Comparison of ENCODE assay signal across 25 mouse cellular contexts in genomic region chr5:124039602-124040001, GRCm38 (mm10). TPM values are rescaled to one million over a fixed set of nuclear protein-coding genes. Genes with fewer than 3 reads are reported as not detected.
A peak's percentile ranks its signal among the peaks of the same experiment; 100 is the strongest.
DNase-seq lines count a peak whose midpoint lies in the region; ATAC-seq and TF ChIP-seq lines count a peak whose summit lies in the region.
"Had no signal": no experiment of that assay in that cellular context is flagged by ENCODE, and none has a peak within 500 bp of the region (broad histone marks: within the 10 kb centered on the region; RNA-seq: fewer than 3 reads in every experiment).

No protein-coding gene starts in this region.

- no peaks in the 10 kb centered on the region for H3K27me3 ChIP-seq in liver, embryonic 12.5 days (replicated peaks)
- H3K27me3 ChIP-seq in liver, postnatal 0 days (ENCODE audit: insufficient read depth, low read length) = no peaks in the 10 kb centered on the region
- H3K27me3 ChIP-seq in liver, embryonic 13.5 days = no peaks in the 10 kb centered on the region
- H3K27me3 ChIP-seq in midbrain, embryonic 14.5 days (ENCODE audit: control insufficient read depth, insufficient read depth, low read length) = no peaks in the 10 kb centered on the region
- H3K27me3 ChIP-seq: embryonic facial prominence, embryonic 13.5 days; embryonic facial prominence, embryonic 15.5 days; forebrain, embryonic 12.5 days; Patski had no signal

- WGBS in liver, embryonic 12.5 days (ENCODE audit: insufficient replicate concordance) = 48% methylated on average over 6 of the region's 6 CpGs
- WGBS in liver, postnatal 0 days (ENCODE audit: insufficient replicate concordance) = 63% methylated on average over 6 of the region's 6 CpGs
- 46% methylated on average over 6 of the region's 6 CpGs for WGBS in liver, embryonic 13.5 days (ENCODE audit: insufficient replicate concordance)
- 82% methylated on average over 6 of the region's 6 CpGs for WGBS in midbrain, embryonic 14.5 days

- no peaks in the 10 kb centered on the region for H3K9me3 ChIP-seq in liver, embryonic 12.5 days (replicated peaks)
- H3K9me3 ChIP-seq in liver, postnatal 0 days (ENCODE audit: low read length) = no peaks in the 10 kb centered on the region
- no peaks in the 10 kb centered on the region for H3K9me3 ChIP-seq in liver, embryonic 13.5 days (replicated peaks)
- no peaks in the 10 kb centered on the region for H3K9me3 ChIP-seq in midbrain, embryonic 14.5 days (ENCODE audit: control insufficient read depth, low read length)
- H3K9me3 ChIP-seq: embryonic facial prominence, embryonic 13.5 days; embryonic facial prominence, embryonic 15.5 days; forebrain, embryonic 10.5 days; forebrain, embryonic 12.5 days had no signal

- ATAC-seq in liver, embryonic 12.5 days = peak; percentile 69; the same call in 1 of the 2 replicates
- ATAC-seq in liver, postnatal 0 days = no peak
- ATAC-seq in liver, embryonic 13.5 days (ENCODE audit: low read depth) = peak; percentile 50; the same call in 1 of the 2 replicates
- peak; percentile 76 for ATAC-seq in megakaryocyte progenitor cell, adult 5-6 weeks (replicated peaks; ENCODE audit: poor library complexity)
- no peak for ATAC-seq in midbrain, embryonic 14.5 days (ENCODE audit: low FRiP score, low TSS enrichment)
- ATAC-seq: activated CD4-positive, CD25-positive, alpha-beta regulatory T cell, adult 4 months; forebrain, embryonic 14.5 days; forebrain, embryonic 16.5 days; Patski had no signal

- no peaks in the 10 kb centered on the region for H3K36me3 ChIP-seq in liver, embryonic 12.5 days
- H3K36me3 ChIP-seq in liver, postnatal 0 days (replicated peaks; ENCODE audit: insufficient read depth, low read length) = no peaks in the 10 kb centered on the region
- H3K36me3 ChIP-seq in liver, embryonic 13.5 days = no peaks in the 10 kb centered on the region
- no peaks in the 10 kb centered on the region for H3K36me3 ChIP-seq in midbrain, embryonic 14.5 days (ENCODE audit: control insufficient read depth, insufficient read depth, low read length)
- H3K36me3 ChIP-seq: embryonic facial prominence, embryonic 13.5 days; embryonic facial prominence, embryonic 15.5 days; forebrain, embryonic 10.5 days; forebrain, embryonic 12.5 days had no signal

- no peak overlapping the region for H3K27ac ChIP-seq in liver, embryonic 12.5 days
- H3K27ac ChIP-seq in liver, postnatal 0 days (ENCODE audit: low read depth) = no peak overlapping the region
- no peak overlapping the region for H3K27ac ChIP-seq in liver, embryonic 13.5 days
- no peak overlapping the region for H3K27ac ChIP-seq in midbrain, embryonic 14.5 days (replicated peaks; ENCODE audit: low read depth, low read length)
- H3K27ac ChIP-seq: embryonic facial prominence, embryonic 13.5 days; embryonic facial prominence, embryonic 15.5 days; forebrain, embryonic 10.5 days; forebrain, embryonic 12.5 days had no signal

- peaks cover 53% of the 10 kb centered on the region for H3K4me1 ChIP-seq in liver, embryonic 12.5 days
- peaks cover 10% of the 10 kb centered on the region; the same call in 1 of the 2 replicates for H3K4me1 ChIP-seq in liver, postnatal 0 days (ENCODE audit: insufficient read depth)
- H3K4me1 ChIP-seq in liver, embryonic 13.5 days (replicated peaks) = peaks cover 39% of the 10 kb centered on the region
- H3K4me1 ChIP-seq in midbrain, embryonic 14.5 days (ENCODE audit: control insufficient read depth, insufficient read depth, low read length) = 0 out of 2 replicates have a peak, but pooled peaks cover 6% of the 10 kb centered on the region

- H3K4me3 ChIP-seq in liver, embryonic 12.5 days = no peak overlapping the region
- no peak overlapping the region for H3K4me3 ChIP-seq in liver, postnatal 0 days (ENCODE audit: low read depth, low read length)
- H3K4me3 ChIP-seq in liver, embryonic 13.5 days (replicated peaks) = no peak overlapping the region
- no peak overlapping the region for H3K4me3 ChIP-seq in midbrain, embryonic 14.5 days (replicated peaks; ENCODE audit: low read depth, low read length)
- H3K4me3 ChIP-seq: embryonic facial prominence, embryonic 13.5 days; embryonic facial prominence, embryonic 15.5 days; erythroblast, embryonic 14.5 days; forebrain, embryonic 10.5 days; forebrain, embryonic 12.5 days had no signal

- 0 out of 2 replicates have a peak overlapping the region, but pooled peaks have one; percentile 10 for H3K9ac ChIP-seq in liver, embryonic 12.5 days
- no peak overlapping the region for H3K9ac ChIP-seq in liver, postnatal 0 days (replicated peaks)
- H3K9ac ChIP-seq in liver, embryonic 13.5 days = no peak overlapping the region
- H3K9ac ChIP-seq in midbrain, embryonic 14.5 days (replicated peaks; ENCODE audit: low read length) = no peak overlapping the region
- H3K9ac ChIP-seq: embryonic facial prominence, embryonic 13.5 days; embryonic facial prominence, embryonic 15.5 days; forebrain, embryonic 12.5 days had no signal

- DNase-seq in liver, postnatal 0 days = no peak
- no peak for DNase-seq in liver, embryonic 13.5 days
- DNase-seq in spleen, postnatal 36 days (ENCODE audit: low spot score in 2 of 2) = no peak
- no peak for DNase-seq in midbrain, embryonic 14.5 days
- DNase-seq in cerebellum, postnatal 4 days (ENCODE audit: low spot score in 2 of 2) = no peak
- DNase-seq: adrenal gland, adult 8-10 months; adrenal gland, postnatal 14 days; adrenal gland, postnatal 36 days; cerebellum, adult 11-12 months; cerebellum, adult 2 months; cerebellum, adult 9-10 months; cerebellum, postnatal 10 days; cerebellum, postnatal 25 days; embryo, embryonic 11 days had no signal

- H3K4me2 ChIP-seq in liver, embryonic 12.5 days = no peak overlapping the region; the same call in 1 of the 2 replicates
- no peak overlapping the region for H3K4me2 ChIP-seq in liver, postnatal 0 days (ENCODE audit: low read depth, low read length)
- H3K4me2 ChIP-seq in liver, embryonic 13.5 days = no peak overlapping the region
- H3K4me2 ChIP-seq in midbrain, embryonic 14.5 days (ENCODE audit: low read length) = no peak overlapping the region
- H3K4me2 ChIP-seq: embryonic facial prominence, embryonic 13.5 days; embryonic facial prominence, embryonic 15.5 days; forebrain, embryonic 12.5 days had no signal

- TF ChIP-seq CTCF in liver, postnatal 0 days (IDR thresholded peaks at IDR 0.05; ENCODE audit: low read depth) = no peak

- no peak for TF ChIP-seq EP300 in liver, postnatal 0 days (IDR thresholded peaks at IDR 0.05; ENCODE audit: low read depth)

RNA-seq across cellular contexts. Expression of gene Vps37b, which starts 7.5 kb away (rescaled TPM):
- polyA plus RNA-seq in liver, embryonic 12.5 days (2016; fragmentation: Nextera tagmentation; extraction: Ambion mirVana) = 20.9 and 21.8 TPM in 2 replicates
- polyA plus RNA-seq in liver, postnatal 0 days (2015; fragmentation: Nextera tagmentation; extraction: Ambion mirVana) = 16.4 and 17.6 TPM in 2 replicates
- polyA plus RNA-seq in liver, embryonic 13.5 days (2015; fragmentation: Nextera tagmentation; extraction: Ambion mirVana) = 16.1 and 18.0 TPM in 2 replicates
- 11.4 and 14.8 TPM in 2 replicates for total RNA-seq in megakaryocyte progenitor cell, adult 5-6 weeks (2015)
- total RNA-seq in megakaryocyte progenitor cell, adult 5-6 weeks (2017) = 15.2 and 15.6 TPM in 2 replicates
- polyA plus RNA-seq in midbrain, embryonic 14.5 days (2014; fragmentation: Nextera tagmentation; extraction: Ambion mirVana) = 58.0 and 72.4 TPM in 2 replicates

RNA-seq across cellular contexts. Expression of gene Abcb9, which starts 56.0 kb away (rescaled TPM):
- polyA plus RNA-seq in liver, embryonic 12.5 days (2016; fragmentation: Nextera tagmentation; extraction: Ambion mirVana) = 5.0 and 5.6 TPM in 2 replicates
- polyA plus RNA-seq in liver, postnatal 0 days (2015; fragmentation: Nextera tagmentation; extraction: Ambion mirVana) = 3.7 and 3.8 TPM in 2 replicates
- polyA plus RNA-seq in liver, embryonic 13.5 days (2015; fragmentation: Nextera tagmentation; extraction: Ambion mirVana) = 4.5 and 4.6 TPM in 2 replicates
- 0.35 and 0.54 TPM in 2 replicates for total RNA-seq in megakaryocyte progenitor cell, adult 5-6 weeks (2015)
- 0.25 and 0.61 TPM in 2 replicates for total RNA-seq in megakaryocyte progenitor cell, adult 5-6 weeks (2017)
- 10.9 and 11.6 TPM in 2 replicates for polyA plus RNA-seq in midbrain, embryonic 14.5 days (2014; fragmentation: Nextera tagmentation; extraction: Ambion mirVana)

Comparison
In these comparisons a context has a peak if more than half of its experiments do, and no peak if none do; other contexts are left out.
1. ATAC-seq: peak in liver, embryonic 12.5 days (single experiment), liver, embryonic 13.5 days (single experiment) and megakaryocyte progenitor cell, adult 5-6 weeks (single experiment); none in liver, postnatal 0 days (single experiment) and midbrain, embryonic 14.5 days (single experiment).